Mouse (Mus musculus) kidney, postnatal 36 days (tissue): ENCODE results near the gene Mat1a.

Source experiments
- DNase-seq, 2 experiments: peaks; one replicate each; pipeline ENCODE4 v3.0.0; 2021 to 2022; ENCODE audit warnings: mixed read lengths in 2 of 2

Gene Mat1a

GRCm38 (mm10) chr14:41104853-41105444, at the start of gene Mat1a:
Mat1a (plus strand) TSS chr14:41105035.
- no peak for DNase-seq

GRCm38 (mm10) chr14:41065168-41065567, 39.7 kb upstream of the Mat1a start:
- DNase-seq: no peak

- no peak for DNase-seq
Observed at GRCm38 (mm10) chr14:41066416-41066815, 38.4 kb upstream of the Mat1a start.

- no peak for DNase-seq
Observed at GRCm38 (mm10) chr14:41069108-41069507, 35.7 kb upstream of the Mat1a start, which contains the start of gene Dydc2. Dydc2 (minus strand) TSS chr14:41069208.

GRCm38 (mm10) chr14:41070343-41070742, 34.5 kb upstream of the Mat1a start:
- DNase-seq: no peak

GRCm38 (mm10) chr14:41072229-41072943, 32.4 kb upstream of the Mat1a start, which contains the start of gene Dydc1:
Dydc1 (plus strand) TSS chr14:41072911.
- peak; percentile 44 to 76 for DNase-seq

GRCm38 (mm10) chr14:41072944-41073275, 31.9 kb upstream of the Mat1a start:
- no peak for DNase-seq

- DNase-seq: no peak
Observed at GRCm38 (mm10) chr14:41082408-41082807, 22.4 kb upstream of the Mat1a start.

GRCm38 (mm10) chr14:41087509-41087908, 17.3 kb upstream of the Mat1a start:
- DNase-seq: peak in 1 of 2 experiments; percentile 61

- peak; percentile 11 to 47 for DNase-seq
Observed at GRCm38 (mm10) chr14:41090777-41091176, 14.1 kb upstream of the Mat1a start.

- no peak for DNase-seq
Observed at GRCm38 (mm10) chr14:41094114-41094513, 10.7 kb upstream of the Mat1a start.

- no peak for DNase-seq
Observed at GRCm38 (mm10) chr14:41096296-41096860, 8.5 kb upstream of the Mat1a start.

GRCm38 (mm10) chr14:41098726-41099125, 6.1 kb upstream of the Mat1a start:
- DNase-seq: no peak

- no peak for DNase-seq
Observed at GRCm38 (mm10) chr14:41100712-41101111, 4.1 kb upstream of the Mat1a start.

GRCm38 (mm10) chr14:41101242-41101641, 3.6 kb upstream of the Mat1a start:
- DNase-seq: no peak

GRCm38 (mm10) chr14:41102269-41102668, 2.6 kb upstream of the Mat1a start:
- DNase-seq: no peak

- no peak for DNase-seq
Observed at GRCm38 (mm10) chr14:41111031-41111668, 6.3 kb downstream of the Mat1a start.

- DNase-seq: no peak
Observed at GRCm38 (mm10) chr14:41112944-41113343, 8.1 kb downstream of the Mat1a start.

GRCm38 (mm10) chr14:41116271-41116670, 11.4 kb downstream of the Mat1a start:
- no peak for DNase-seq

- DNase-seq: no peak
Observed at GRCm38 (mm10) chr14:41124683-41125082, 19.8 kb downstream of the Mat1a start.

- DNase-seq: peak; percentile 23 to 68
Observed at GRCm38 (mm10) chr14:41127997-41128396, 23.2 kb downstream of the Mat1a start.

GRCm38 (mm10) chr14:41131540-41131939, 26.7 kb downstream of the Mat1a start, which contains the start of gene Sftpa1:
Sftpa1 (plus strand) TSS chr14:41131782.
- DNase-seq: no peak

GRCm38 (mm10) chr14:41137006-41137405, 32.2 kb downstream of the Mat1a start:
- no peak for DNase-seq

GRCm38 (mm10) chr14:41140686-41141085, 35.9 kb downstream of the Mat1a start:
- no peak for DNase-seq
